Mouse (Mus musculus): ENCODE results near the gene Glis3.

- TF ChIP-seq POLR2A (IDR thresholded peaks at IDR 0.05; ENCODE audit: control insufficient read depth in 1 of 2, insufficient read depth in 1 of 2, low read depth in 1 of 2, low read length in 2 of 2, poor library complexity in 1 of 2) (no peak), EP300 (IDR thresholded peaks at IDR 0.05; ENCODE audit: low read depth in 1 of 2, low read length in 2 of 2) (no peak), CTCF (IDR thresholded peaks at IDR 0.05 in 2 of 3, conservative IDR thresholded peaks at IDR 0.05 in 1 of 3; ENCODE audit: control insufficient read depth in 1 of 3, insufficient read depth in 1 of 3, low read depth in 2 of 3, low read length in 3 of 3, poor library complexity in 1 of 3, severe bottlenecking in 1 of 3) (no peak), NELFE (IDR thresholded peaks at IDR 0.05; ENCODE audit: low read depth, low read length) (no peak)
These were observed 377.0 kb downstream of the Glis3 start for GRCm38 (mm10) chr19:28302831-28303242.

All from MEL (cell line).